Mouse (Mus musculus) thymus, adult 2 months (tissue): ENCODE measurements around the gene Zfp622. TPM values are rescaled to one million over a fixed set of nuclear protein-coding genes. Genes with fewer than 3 reads are reported as not detected.

Source experiments
- DNase-seq: peaks from one replicate; pipeline ENCODE4 v3.0.0; 2021
- H3K27ac ChIP-seq: fragments of 200-500 bp; 2 replicates; pipeline ENCODE4 v1.5.1; 2012; ENCODE audit warnings: low read length, control low read depth; ENCODE audit not compliant: control insufficient read depth, insufficient read depth
- H3K27me3 ChIP-seq: fragments of 200-500 bp; 2 replicates; pipeline ENCODE4 v1.6.1; 2012; ENCODE audit warnings: mild to moderate bottlenecking, low read length, moderate library complexity, mixed read lengths; ENCODE audit not compliant: control insufficient read depth, insufficient read depth
- H3K36me3 ChIP-seq: fragments of 200-500 bp; 2 replicates; pipeline ENCODE4 v1.6.1; 2012; ENCODE audit warnings: mild to moderate bottlenecking, low read length, moderate library complexity; ENCODE audit not compliant: control insufficient read depth, insufficient read depth
- H3K4me1 ChIP-seq: fragments of 200-500 bp; replicated peaks from 2 replicates; pipeline ENCODE4 v1.6.1; 2012; ENCODE audit warnings: low read length; ENCODE audit not compliant: control insufficient read depth, insufficient read depth
- H3K4me3 ChIP-seq: fragments of 200-500 bp; 2 replicates; pipeline ENCODE4 v1.5.1; 2012; ENCODE audit warnings: mild to moderate bottlenecking, low read length, control low read depth, moderate library complexity; ENCODE audit not compliant: control insufficient read depth, insufficient read depth
- CTCF ChIP-seq: fragments of 200-500 bp; IDR thresholded peaks from 2 replicates; pipeline ENCODE4 v1.5.1; 2012; ENCODE audit warnings: mild to moderate bottlenecking, control low read depth, low read length, moderate library complexity, borderline replicate concordance; ENCODE audit not compliant: control insufficient read depth, poor library complexity, insufficient read depth; ENCODE audit errors: extremely low read depth
- POLR2A ChIP-seq: fragments of 200-500 bp; IDR thresholded peaks from 2 replicates; pipeline ENCODE4 v1.6.1; 2012; ENCODE audit warnings: mild to moderate bottlenecking, low read length, control low read depth, moderate library complexity; ENCODE audit not compliant: control insufficient read depth, poor library complexity, insufficient read depth; ENCODE audit errors: extremely low read depth
- WGBS: fragments of 180-500 bp; shearing (Covaris S2); methylation state at CpG from one replicate; pipeline ENCODE4 v1.1.7; 2018; 5-methylcytosine and 5-hydroxymethylcytosine counted together
- polyA plus RNA-seq: library from polyadenylated mRNA; depleted of rRNA; stranded (reverse); fragments of >200 nt; gene quantifications from 2 replicates; pipeline ENCODE4 v1.2.3, GENCODE M21; 2012; rRNA removed

Zfp622 gene
- polyA plus RNA-seq, result 20.6 and 24.0 TPM in 2 replicates

GRCm38 (mm10) chr15:25984067-25984733, at the start of gene Zfp622:
TSS of gene Zfp622 (plus strand) at chr15:25984366.
- H3K27ac ChIP-seq, result peak within 1 kb of the TSS; percentile 52
- DNase-seq, result peak; percentile 92
- H3K4me3 ChIP-seq, result peak within 1 kb of the TSS; percentile 91
- WGBS, result under 1% methylated on average over 57 of the region's 57 CpGs
- peaks cover 8% of the 10 kb centered on the region; the same call in 1 of the 2 replicates for H3K4me1 ChIP-seq
- TF ChIP-seq CTCF (no peak), POLR2A (peak; percentile 71)
- no peaks in the 10 kb centered on the region for H3K27me3 ChIP-seq
- peaks cover 11% of the 10 kb centered on the region for H3K36me3 ChIP-seq

DNA sequence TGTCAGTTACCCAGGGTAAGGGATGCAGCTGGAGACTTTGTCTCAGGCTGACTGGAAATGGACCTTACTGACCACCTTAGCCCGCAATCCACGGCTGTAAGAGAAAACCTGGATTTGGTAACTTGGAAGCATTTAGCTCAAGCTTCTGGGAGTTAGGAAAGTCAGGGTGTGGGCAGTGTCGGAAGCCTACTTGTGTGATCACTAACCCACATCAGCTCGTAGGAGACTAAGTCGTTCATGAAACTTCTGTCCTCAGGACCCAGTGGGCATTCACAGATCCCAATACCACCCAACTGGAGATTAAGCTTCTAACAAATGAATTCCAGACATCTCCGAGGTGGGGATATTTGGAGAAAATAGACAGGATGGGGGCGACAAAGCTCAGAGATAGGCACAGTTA, 49.8 kb upstream of the Zfp622 start:
- Histone ChIP-seq H3K27me3 (no peaks in the 10 kb centered on the region), H3K27ac (no peak overlapping the region), H3K36me3 (no peaks in the 10 kb centered on the region), H3K4me1 (peaks cover 11% of the 10 kb centered on the region), H3K4me3 (no peak overlapping the region)
- TF ChIP-seq CTCF (no peak), POLR2A (no peak)
- WGBS, result 92% methylated on average over 7 of the region's 7 CpGs
- DNase-seq, result no peak

GRCm38 (mm10) chr15:25938496-25938895, 45.7 kb upstream of the Zfp622 start:
- no peaks in the 10 kb centered on the region for H3K36me3 ChIP-seq
- no peak for TF ChIP-seq CTCF
- TF ChIP-seq POLR2A, result no peak
- no peak overlapping the region for H3K4me3 ChIP-seq
- H3K27ac ChIP-seq, result no peak overlapping the region
- no peaks in the 10 kb centered on the region for H3K4me1 ChIP-seq
- 95% methylated on average over 7 of the region's 7 CpGs for WGBS
- no peaks in the 10 kb centered on the region for H3K27me3 ChIP-seq
- DNase-seq, result no peak

DNA sequence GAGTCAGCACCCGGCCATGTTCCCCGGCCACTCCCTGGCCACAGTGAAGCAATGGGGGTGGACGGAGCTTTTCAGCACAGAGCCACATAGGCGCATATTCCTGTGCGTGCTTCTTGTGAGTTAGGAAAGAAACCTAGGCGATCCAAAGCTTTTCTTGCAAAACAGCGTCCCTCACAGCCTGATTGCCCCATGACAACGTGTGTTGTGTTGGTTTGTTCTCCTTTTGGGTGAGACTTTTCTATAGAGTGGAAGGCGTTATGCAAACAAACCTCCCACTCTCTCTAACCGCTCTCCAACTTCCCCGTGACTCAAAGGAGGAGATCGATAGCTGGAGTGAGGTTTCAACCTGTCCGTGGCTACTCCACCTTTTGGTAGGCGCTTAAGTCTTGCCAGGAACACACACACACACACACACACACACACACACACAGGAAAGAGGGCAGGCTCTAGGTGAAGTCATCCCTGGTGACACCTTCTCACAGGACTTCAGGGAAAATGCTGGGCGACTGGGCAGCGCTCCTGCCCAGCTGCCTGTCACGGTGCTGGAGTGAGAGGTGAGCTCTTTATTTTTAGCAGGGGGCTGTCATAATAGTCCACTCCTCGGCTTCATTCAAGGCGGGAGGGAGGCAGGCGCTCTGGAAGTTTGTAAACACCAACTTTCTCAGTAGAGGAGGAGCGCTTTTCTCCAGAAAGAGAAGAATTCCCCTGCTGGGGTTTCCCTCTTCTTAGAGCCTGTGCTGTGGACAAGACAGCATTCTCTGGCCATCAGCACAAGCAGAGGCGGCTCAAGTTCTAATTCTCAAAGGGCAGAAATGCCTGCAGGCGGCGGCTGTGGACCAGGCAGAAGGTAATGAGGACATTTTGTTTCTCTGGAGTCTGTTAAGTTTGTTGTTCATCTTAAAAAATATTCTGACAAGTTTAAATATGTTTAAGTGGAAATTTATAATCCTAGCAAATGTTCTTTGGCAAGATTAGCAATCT, 43.5 kb upstream of the Zfp622 start:
- H3K27me3 ChIP-seq, result no peaks in the 10 kb centered on the region
- H3K36me3 ChIP-seq, result no peaks in the 10 kb centered on the region
- WGBS, result 86% methylated on average over 24 of the region's 24 CpGs
- H3K27ac ChIP-seq, result peak overlapping the region; percentile 33; the same call in 1 of the 2 replicates
- DNase-seq, result no peak
- no peaks in the 10 kb centered on the region for H3K4me1 ChIP-seq
- TF ChIP-seq POLR2A (no peak), CTCF (no peak)
- H3K4me3 ChIP-seq, result no peak overlapping the region

GRCm38 (mm10) chr15:25941514-25941913, 42.7 kb upstream of the Zfp622 start:
- no peaks in the 10 kb centered on the region for H3K4me1 ChIP-seq
- H3K27me3 ChIP-seq, result no peaks in the 10 kb centered on the region
- no peak overlapping the region for H3K27ac ChIP-seq
- no peak for DNase-seq
- H3K36me3 ChIP-seq, result no peaks in the 10 kb centered on the region
- TF ChIP-seq POLR2A (no peak), CTCF (no peak)
- no peak overlapping the region for H3K4me3 ChIP-seq
- WGBS, result 94% methylated on average over 11 of the region's 11 CpGs

DNA sequence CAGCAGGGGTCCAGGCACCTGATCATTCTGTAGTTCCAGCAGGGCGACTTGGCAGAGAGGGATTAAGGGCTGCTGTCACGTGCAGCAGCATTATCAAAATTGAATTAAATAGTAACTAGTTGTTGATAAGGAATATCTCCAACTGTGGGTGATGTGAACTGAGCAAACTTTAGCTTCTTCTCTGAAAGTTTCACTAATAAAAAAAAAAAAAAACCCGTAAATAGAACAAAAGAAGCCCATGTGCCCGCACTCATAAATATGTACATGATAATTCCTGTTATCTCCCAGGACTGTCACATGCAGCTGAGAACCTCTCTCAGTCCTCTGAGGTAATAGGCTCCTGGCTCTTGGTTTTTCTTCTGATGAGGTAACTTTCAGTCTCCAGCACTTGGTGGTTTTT, 41.8 kb upstream of the Zfp622 start:
- H3K27ac ChIP-seq, result no peak overlapping the region
- H3K36me3 ChIP-seq, result no peaks in the 10 kb centered on the region
- H3K27me3 ChIP-seq, result no peaks in the 10 kb centered on the region
- TF ChIP-seq POLR2A (no peak), CTCF (no peak)
- H3K4me1 ChIP-seq, result no peaks in the 10 kb centered on the region
- DNase-seq, result no peak
- 93% methylated on average over 4 of the region's 4 CpGs for WGBS
- H3K4me3 ChIP-seq, result no peak overlapping the region
